Mouse (Mus musculus) hindbrain, embryonic 11.5 days (tissue): ENCODE data around the gene Nudt16l1. TPM values are rescaled to one million over a fixed set of nuclear protein-coding genes. Genes with fewer than 3 reads are reported as not detected.
A peak's percentile ranks its signal among the peaks of the same experiment; 100 is the strongest.

Source experiments
- ATAC-seq: fragments of 200-750 bp; cut with Nextera tagmentation; 2 replicates; pipeline ENCODE4 v1.8.0; 2017; ENCODE audit warnings: mild to moderate bottlenecking, moderate TSS enrichment, moderate library complexity; ENCODE audit not compliant: low FRiP score
- DNase-seq: peaks from one replicate; pipeline ENCODE4 v3.0.0-alpha.2; 2015; ENCODE audit warnings: low spot score
- H3K27ac ChIP-seq: fragments of 300-500 bp; sonication (generic); 2 replicates; pipeline ENCODE4 v1.5.1; 2014; ENCODE audit warnings: mild to moderate bottlenecking, low read depth, low read length
- H3K27me3 ChIP-seq: fragments of 300-500 bp; sonication (generic); 2 replicates; pipeline ENCODE4 v1.6.1; 2014; ENCODE audit warnings: mild to moderate bottlenecking, low read length, moderate library complexity, mixed read lengths; ENCODE audit not compliant: control insufficient read depth, insufficient read depth
- H3K36me3 ChIP-seq: fragments of 300-500 bp; sonication (generic); 2 replicates; pipeline ENCODE4 v1.6.1; 2014; ENCODE audit warnings: mild to moderate bottlenecking, low read length, moderate library complexity, mixed read lengths; ENCODE audit not compliant: control insufficient read depth, insufficient read depth
- H3K4me1 ChIP-seq: fragments of 300-500 bp; sonication (generic); replicated peaks from 2 replicates; pipeline ENCODE4 v1.6.1; 2014; ENCODE audit warnings: low read length, mixed read lengths; ENCODE audit not compliant: control insufficient read depth, insufficient read depth
- H3K4me2 ChIP-seq: fragments of 300-500 bp; sonication (generic); replicated peaks from 2 replicates; pipeline ENCODE4 v1.6.1; 2014; ENCODE audit warnings: mild to moderate bottlenecking, low read depth, low read length
- H3K4me3 ChIP-seq: fragments of 300-500 bp; sonication (generic); 2 replicates; pipeline ENCODE4 v1.5.1; 2014; ENCODE audit warnings: low read depth, low read length
- H3K9ac ChIP-seq: fragments of 300-500 bp; sonication (generic); 2 replicates; pipeline ENCODE4 v1.6.1; 2014; ENCODE audit warnings: low read depth, low read length
- H3K9me3 ChIP-seq: fragments of 300-500 bp; sonication (generic); 2 replicates; pipeline ENCODE4 v1.6.1; 2016; ENCODE audit warnings: low read length; ENCODE audit not compliant: control insufficient read depth
- WGBS: fragments of 180-500 bp; shearing (Covaris S2); extraction: QIAGEN DNeasy Blood & Tissue Kit; methylation state at CpG from one replicate; pipeline ENCODE4 v1.1.7; 2014; 5-methylcytosine and 5-hydroxymethylcytosine counted together
- polyA plus RNA-seq: library from polyadenylated mRNA; unstranded; fragments of >200 nt; fragmentation: Nextera tagmentation; extraction: Ambion mirVana; gene quantifications from 2 replicates; pipeline ENCODE4 v1.2.1, GENCODE M21; 2014

Gene Nudt16l1
- polyA plus RNA-seq, 1 experiment from 2014 or later, result 131 TPM

GRCm38 (mm10) chr16:4923996-4924395, 14.6 kb upstream of the Nudt16l1 start:
- no peak overlapping the region for H3K27ac ChIP-seq
- H3K9ac ChIP-seq, result no peak overlapping the region
- no peaks in the 10 kb centered on the region for H3K4me1 ChIP-seq
- 91% methylated on average over 5 of the region's 5 CpGs for WGBS
- H3K9me3 ChIP-seq, result no peaks in the 10 kb centered on the region
- no peak for ATAC-seq
- H3K4me2 ChIP-seq, result no peak overlapping the region
- no peak for DNase-seq
- no peak overlapping the region for H3K4me3 ChIP-seq
- 0 out of 2 replicates have a peak, but pooled peaks cover 5% of the 10 kb centered on the region for H3K36me3 ChIP-seq
- no peaks in the 10 kb centered on the region for H3K27me3 ChIP-seq

- Histone ChIP-seq H3K4me1 (no peaks in the 10 kb centered on the region), H3K9ac (no peak overlapping the region), H3K4me3 (no peak overlapping the region), H3K36me3 (peaks cover 9% of the 10 kb centered on the region; the same call in 1 of the 2 replicates), H3K4me2 (no peak overlapping the region), H3K27me3 (no peaks in the 10 kb centered on the region), H3K9me3 (no peaks in the 10 kb centered on the region), H3K27ac (no peak overlapping the region)
- DNase-seq, result no peak
- whole genome bisulfite sequencing, result 95% methylated on average over 7 of the region's 7 CpGs
- no peak for ATAC-seq
These were observed 10.6 kb upstream of the Nudt16l1 start for GRCm38 (mm10) chr16:4927967-4928366.

- H3K27ac ChIP-seq, result no peak overlapping the region
- WGBS, result 90% methylated on average over 2 of the region's 2 CpGs
- no peak overlapping the region for H3K4me2 ChIP-seq
- no peaks in the 10 kb centered on the region for H3K9me3 ChIP-seq
- no peaks in the 10 kb centered on the region for H3K27me3 ChIP-seq
- no peaks in the 10 kb centered on the region for H3K4me1 ChIP-seq
- H3K9ac ChIP-seq, result no peak overlapping the region
- DNase-seq, result no peak
- H3K4me3 ChIP-seq, result no peak overlapping the region
- no peak for ATAC-seq
- peaks cover 9% of the 10 kb centered on the region; the same call in 1 of the 2 replicates for H3K36me3 ChIP-seq
These were observed 10.1 kb upstream of the Nudt16l1 start for GRCm38 (mm10) chr16:4928474-4928873.

GRCm38 (mm10) chr16:4932429-4932828, 6.1 kb upstream of the Nudt16l1 start:
- WGBS, result 92% methylated on average over 3 of the region's 3 CpGs
- peaks cover 8% of the 10 kb centered on the region; the same call in 1 of the 2 replicates for H3K36me3 ChIP-seq
- no peaks in the 10 kb centered on the region for H3K27me3 ChIP-seq
- no peaks in the 10 kb centered on the region for H3K4me1 ChIP-seq
- H3K9me3 ChIP-seq, result no peaks in the 10 kb centered on the region
- DNase-seq (no peak), ATAC-seq (no peak)
- no peak overlapping the region for H3K9ac ChIP-seq
- no peak overlapping the region for H3K4me3 ChIP-seq
- no peak overlapping the region for H3K4me2 ChIP-seq
- no peak overlapping the region for H3K27ac ChIP-seq

- Histone ChIP-seq H3K36me3 (peaks cover 8% of the 10 kb centered on the region; the same call in 1 of the 2 replicates), H3K9me3 (no peaks in the 10 kb centered on the region), H3K4me1 (peaks cover 2% of the 10 kb centered on the region; the same call in 1 of the 2 replicates), H3K27me3 (no peaks in the 10 kb centered on the region), H3K27ac (no peak overlapping the region), H3K4me2 (no peak overlapping the region), H3K9ac (no peak overlapping the region), H3K4me3 (no peak overlapping the region)
- ATAC-seq (no peak), DNase-seq (no peak)
- WGBS, result 98% methylated on average over 31 of the region's 31 CpGs
These were observed 3.1 kb upstream of the Nudt16l1 start for GRCm38 (mm10) chr16:4935430-4935829.

- 92% methylated on average over 10 of the region's 10 CpGs for WGBS
- no peaks in the 10 kb centered on the region for H3K9me3 ChIP-seq
- H3K27me3 ChIP-seq, result no peaks in the 10 kb centered on the region
- no peak for DNase-seq
- H3K9ac ChIP-seq, result no peak overlapping the region
- H3K4me3 ChIP-seq, result no peak overlapping the region
- H3K4me2 ChIP-seq, result no peak overlapping the region
- H3K36me3 ChIP-seq, result peaks cover 6% of the 10 kb centered on the region; the same call in 1 of the 2 replicates
- ATAC-seq, result no peak
- H3K27ac ChIP-seq, result no peak overlapping the region
- peaks cover 2% of the 10 kb centered on the region; the same call in 1 of the 2 replicates for H3K4me1 ChIP-seq
These were observed 2.4 kb upstream of the Nudt16l1 start for GRCm38 (mm10) chr16:4935931-4936703.

- Histone ChIP-seq H3K4me1 (peaks cover 2% of the 10 kb centered on the region; the same call in 1 of the 2 replicates), H3K27me3 (no peaks in the 10 kb centered on the region), H3K9me3 (no peaks in the 10 kb centered on the region), H3K4me2 (no peak overlapping the region), H3K4me3 (no peak overlapping the region), H3K27ac (no peak overlapping the region), H3K36me3 (peaks cover 12% of the 10 kb centered on the region; the same call in 1 of the 2 replicates), H3K9ac (no peak overlapping the region)
- ATAC-seq (no peak), DNase-seq (no peak)
- WGBS, result 87% methylated on average over 8 of the region's 8 CpGs
These were observed 990 bp upstream of the Nudt16l1 start for GRCm38 (mm10) chr16:4937351-4938190.

GRCm38 (mm10) chr16:4938989-4939388, 428 bp downstream of the Nudt16l1 start:
- Histone ChIP-seq H3K4me3 (peak overlapping the region; percentile 71), H3K4me1 (peaks cover 2% of the 10 kb centered on the region; the same call in 1 of the 2 replicates), H3K27me3 (no peaks in the 10 kb centered on the region), H3K36me3 (peaks cover 13% of the 10 kb centered on the region; the same call in 1 of the 2 replicates), H3K9me3 (no peaks in the 10 kb centered on the region), H3K27ac (peak overlapping the region; percentile 70), H3K9ac (peak overlapping the region; percentile 83), H3K4me2 (peak overlapping the region; percentile 81)
- ATAC-seq (peak; percentile 97), DNase-seq (peak; percentile 95)
- 0% methylated on average over 28 of the region's 28 CpGs for WGBS
